Mouse (Mus musculus): ENCODE measurements around the gene Abcc12. TPM values are rescaled to one million over a fixed set of nuclear protein-coding genes. Genes with fewer than 3 reads are reported as not detected.

Abcc12 gene
- polyA plus RNA-seq, 1 experiment, result not detected

DNA sequence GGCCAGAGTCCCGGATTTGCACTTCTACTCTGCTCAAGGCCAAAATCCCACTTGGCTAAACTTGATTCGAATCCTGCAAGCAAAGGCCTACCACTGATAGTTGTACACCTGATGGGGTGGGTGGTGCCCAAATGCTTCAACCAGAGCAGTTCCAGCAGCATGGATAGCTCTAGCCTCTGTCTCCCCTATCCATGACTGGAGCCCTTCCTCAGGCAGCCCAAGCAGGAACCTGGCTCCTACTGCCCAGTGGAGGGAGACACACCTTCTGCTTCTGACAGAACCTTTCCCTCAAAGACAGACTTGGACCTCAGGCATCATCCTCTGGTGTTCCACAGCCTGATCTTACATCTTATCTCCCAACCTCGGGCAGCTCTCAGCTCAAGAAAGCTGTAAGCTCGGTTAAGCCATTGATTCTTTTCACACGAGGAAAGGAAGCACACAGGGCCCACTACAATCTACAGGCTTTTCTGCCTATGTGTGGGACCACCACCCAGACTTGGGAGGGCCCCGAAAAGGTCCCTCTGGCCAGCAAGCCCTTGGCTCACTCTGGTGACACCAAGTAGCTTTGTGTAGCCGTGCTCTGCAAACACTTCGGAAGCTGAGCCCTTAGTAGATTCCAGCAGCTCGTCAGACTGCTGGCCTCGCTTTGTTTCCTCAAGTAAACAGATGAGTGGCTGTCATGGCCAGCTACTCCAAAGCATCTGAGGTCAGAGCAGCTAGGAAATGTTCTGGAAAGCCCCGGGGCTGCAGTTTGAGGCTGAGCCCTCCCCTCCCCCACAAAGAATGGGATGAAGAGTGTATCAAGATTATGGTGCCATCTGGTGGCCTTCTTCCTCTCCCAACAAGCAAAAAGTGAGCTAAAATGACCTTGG, 44.5 kb downstream of the Abcc12 start:
- Histone ChIP-seq H3K27ac (ENCODE audit: insufficient read depth, low read depth, low read length) (no peak overlapping the region), H3K4me3 (ENCODE audit: insufficient read depth, low read depth, low read length) (no peak overlapping the region), H3K4me1 (ENCODE audit: control insufficient read depth, insufficient read depth, low read length) (peaks cover 10% of the 10 kb centered on the region)
- TF ChIP-seq POLR2A (IDR thresholded peaks at IDR 0.05; ENCODE audit: insufficient read depth, low read depth, low read length) (no peak), CTCF (IDR thresholded peaks at IDR 0.05; ENCODE audit: insufficient read depth, low read depth, low read length) (peak; percentile 50)
- 49% methylated on average over 11 of the region's 11 CpGs for WGBS

DNA sequence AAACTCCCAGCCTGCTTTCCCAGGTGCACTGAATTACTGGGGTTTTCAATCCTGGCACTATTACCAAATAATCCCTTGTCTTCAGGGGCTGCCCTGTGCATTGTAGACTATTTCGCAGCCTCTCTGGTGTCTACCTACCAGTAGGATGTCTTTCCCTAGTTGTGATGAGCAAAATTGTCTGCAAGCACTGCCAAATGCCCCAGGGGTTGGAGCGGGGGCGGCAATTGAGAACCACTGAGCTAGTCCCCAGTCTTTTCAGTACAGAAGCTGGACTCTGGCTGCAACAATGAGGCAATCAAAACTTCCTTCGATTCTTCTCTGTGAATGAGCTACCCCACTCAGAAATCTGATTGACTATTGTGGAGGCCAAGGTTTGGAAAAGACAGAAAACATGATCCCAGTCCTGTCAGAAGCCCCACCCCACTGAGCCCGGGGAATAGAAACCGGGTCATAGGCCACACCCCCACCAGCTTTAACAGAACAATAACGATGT, 45.4 kb downstream of the Abcc12 start:
- Histone ChIP-seq H3K4me1 (ENCODE audit: control insufficient read depth, insufficient read depth, low read length) (peaks cover 10% of the 10 kb centered on the region), H3K4me3 (ENCODE audit: insufficient read depth, low read depth, low read length) (no peak overlapping the region), H3K27ac (ENCODE audit: insufficient read depth, low read depth, low read length) (no peak overlapping the region)
- TF ChIP-seq CTCF (IDR thresholded peaks at IDR 0.05; ENCODE audit: insufficient read depth, low read depth, low read length), result no peak
- no peak for TF ChIP-seq POLR2A (IDR thresholded peaks at IDR 0.05; ENCODE audit: insufficient read depth, low read depth, low read length)
- 50% methylated on average over 7 of the region's 7 CpGs for WGBS

DNA sequence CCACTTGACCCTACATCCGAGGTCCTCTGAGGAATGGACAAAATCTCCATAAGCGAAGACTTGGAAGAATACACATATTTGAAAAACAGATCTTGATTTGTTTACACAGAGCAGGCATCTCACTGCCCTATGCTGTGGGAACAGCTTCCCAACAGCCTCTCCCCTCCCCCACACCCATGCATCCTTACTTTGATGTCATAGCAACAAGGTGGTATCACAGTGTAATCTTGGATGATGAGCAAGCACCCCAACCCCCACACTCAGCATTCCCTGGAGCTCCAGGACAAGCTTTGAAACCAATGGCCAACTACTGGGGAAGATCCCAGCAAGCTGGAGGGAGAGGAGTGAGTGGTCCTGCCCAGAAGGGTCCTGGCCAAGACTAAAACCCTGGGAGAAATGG, 50.8 kb downstream of the Abcc12 start:
- H3K4me1 ChIP-seq (ENCODE audit: control insufficient read depth, insufficient read depth, low read length), result no peaks in the 10 kb centered on the region
- TF ChIP-seq CTCF (IDR thresholded peaks at IDR 0.05; ENCODE audit: insufficient read depth, low read depth, low read length) (no peak), POLR2A (IDR thresholded peaks at IDR 0.05; ENCODE audit: insufficient read depth, low read depth, low read length) (no peak)
- no peak overlapping the region for H3K4me3 ChIP-seq (ENCODE audit: insufficient read depth, low read depth, low read length)
- H3K27ac ChIP-seq (ENCODE audit: insufficient read depth, low read depth, low read length), result no peak overlapping the region
- WGBS, result 82% methylated on average over 2 of the region's 2 CpGs

- Histone ChIP-seq H3K4me1 (ENCODE audit: control insufficient read depth, insufficient read depth, low read length) (no peaks in the 10 kb centered on the region), H3K4me3 (ENCODE audit: insufficient read depth, low read depth, low read length) (no peak overlapping the region), H3K27ac (ENCODE audit: insufficient read depth, low read depth, low read length) (no peak overlapping the region)
- TF ChIP-seq POLR2A (IDR thresholded peaks at IDR 0.05; ENCODE audit: insufficient read depth, low read depth, low read length) (no peak), CTCF (IDR thresholded peaks at IDR 0.05; ENCODE audit: insufficient read depth, low read depth, low read length) (no peak)
- 93% methylated on average over 19 of the region's 19 CpGs for WGBS
These were observed 53.0 kb downstream of the Abcc12 start for GRCm38 (mm10) chr8:86527336-86528029.

- 93% methylated on average over 8 of the region's 8 CpGs for WGBS
- TF ChIP-seq CTCF (IDR thresholded peaks at IDR 0.05; ENCODE audit: insufficient read depth, low read depth, low read length) (no peak), POLR2A (IDR thresholded peaks at IDR 0.05; ENCODE audit: insufficient read depth, low read depth, low read length) (no peak)
- Histone ChIP-seq H3K27ac (ENCODE audit: insufficient read depth, low read depth, low read length) (no peak overlapping the region), H3K4me1 (ENCODE audit: control insufficient read depth, insufficient read depth, low read length) (no peaks in the 10 kb centered on the region), H3K4me3 (ENCODE audit: insufficient read depth, low read depth, low read length) (no peak overlapping the region)
These were observed 53.7 kb downstream of the Abcc12 start for GRCm38 (mm10) chr8:86526808-86527207.

DNA sequence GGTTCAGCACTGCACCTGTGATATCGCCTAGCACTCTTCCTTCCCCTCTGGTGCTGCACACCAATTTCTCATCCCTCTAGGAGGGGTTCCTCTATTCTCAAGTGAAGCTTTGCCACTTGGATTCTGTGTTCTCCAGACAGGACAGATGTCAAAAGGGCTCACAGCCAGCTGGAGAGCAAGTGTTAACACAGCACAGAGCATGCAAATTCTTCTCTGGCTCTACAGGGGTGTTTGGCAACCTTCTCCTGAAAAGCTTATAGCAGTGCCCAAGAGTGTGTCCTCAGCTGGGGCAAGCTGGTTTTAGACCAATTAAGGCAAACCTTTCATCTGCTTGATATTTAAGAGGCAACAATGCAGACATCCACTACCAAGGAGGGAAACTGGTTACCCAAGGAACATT, 66.3 kb downstream of the Abcc12 start:
- H3K27ac ChIP-seq (ENCODE audit: insufficient read depth, low read depth, low read length), result no peak overlapping the region
- no peak for TF ChIP-seq CTCF (IDR thresholded peaks at IDR 0.05; ENCODE audit: insufficient read depth, low read depth, low read length)
- TF ChIP-seq POLR2A (IDR thresholded peaks at IDR 0.05; ENCODE audit: insufficient read depth, low read depth, low read length), result no peak
- H3K4me3 ChIP-seq (ENCODE audit: insufficient read depth, low read depth, low read length), result no peak overlapping the region
- 68% methylated on average over 1 of the region's 1 CpGs for WGBS
- no peaks in the 10 kb centered on the region for H3K4me1 ChIP-seq (ENCODE audit: control insufficient read depth, insufficient read depth, low read length)

- no peak for TF ChIP-seq POLR2A (IDR thresholded peaks at IDR 0.05; ENCODE audit: insufficient read depth, low read depth, low read length)
- no peak for TF ChIP-seq CTCF (IDR thresholded peaks at IDR 0.05; ENCODE audit: insufficient read depth, low read depth, low read length)
- H3K27ac ChIP-seq (ENCODE audit: insufficient read depth, low read depth, low read length), result no peak overlapping the region
- H3K4me3 ChIP-seq (ENCODE audit: insufficient read depth, low read depth, low read length), result no peak overlapping the region
- H3K4me1 ChIP-seq (ENCODE audit: control insufficient read depth, insufficient read depth, low read length), result no peaks in the 10 kb centered on the region
- 88% methylated on average over 5 of the region's 5 CpGs for WGBS
These were observed 67.6 kb downstream of the Abcc12 start for GRCm38 (mm10) chr8:86512886-86513285.

DNA sequence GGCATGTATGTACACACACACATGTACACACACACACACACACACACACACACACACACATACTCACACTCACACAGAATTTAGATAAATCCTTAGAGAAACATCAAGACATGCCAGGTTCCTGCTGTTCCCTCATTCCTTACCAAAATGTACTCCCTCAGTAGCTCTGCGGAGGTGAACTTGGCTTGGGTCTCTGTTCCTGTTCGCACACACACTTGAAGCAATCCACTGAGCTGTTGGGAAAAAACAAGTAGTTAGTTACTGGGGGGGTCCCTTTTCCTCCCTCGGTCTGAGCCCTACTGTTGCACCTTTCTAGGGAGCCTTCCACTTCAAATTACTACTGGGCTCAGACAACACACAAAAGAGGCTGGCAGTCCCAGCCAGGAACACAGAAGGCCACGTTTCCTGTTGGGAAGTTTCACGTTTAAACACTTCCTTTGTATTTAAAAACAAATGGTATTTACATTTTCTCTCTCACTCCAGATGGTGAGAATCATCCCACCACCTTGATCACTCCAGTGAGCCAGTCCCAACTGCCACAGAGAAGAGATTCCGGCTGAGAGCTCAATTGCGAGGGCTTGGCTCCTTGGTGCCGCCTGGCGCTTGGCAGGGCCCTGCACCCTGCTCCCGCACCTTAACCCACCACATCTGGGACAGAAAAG, 68.2 kb downstream of the Abcc12 start:
- Histone ChIP-seq H3K4me1 (ENCODE audit: control insufficient read depth, insufficient read depth, low read length) (no peaks in the 10 kb centered on the region), H3K27ac (ENCODE audit: insufficient read depth, low read depth, low read length) (no peak overlapping the region), H3K4me3 (ENCODE audit: insufficient read depth, low read depth, low read length) (no peak overlapping the region)
- WGBS, result 75% methylated on average over 10 of the region's 10 CpGs
- TF ChIP-seq POLR2A (IDR thresholded peaks at IDR 0.05; ENCODE audit: insufficient read depth, low read depth, low read length) (no peak), CTCF (IDR thresholded peaks at IDR 0.05; ENCODE audit: insufficient read depth, low read depth, low read length) (no peak)

All from olfactory bulb, adult 2 months (tissue).